Mouse (Mus musculus) MEL (cell line): ENCODE measurements at regions not wholly inside any gene's neighbourhood (a gene's known extent, or its start where the extent isn't known, plus 50 kb on each side); places are given as distances from the start of the nearest gene placed in this dataset.

ENCODE experiments used
- DNase-seq: peaks from one replicate; pipeline ENCODE4 v3.0.0; 2011; ENCODE audit warnings: low read depth, low spot score
- H3K27ac ChIP-seq: 2 replicates; pipeline ENCODE4 v1.5.1; 2012; ENCODE audit warnings: low read depth, mild to moderate bottlenecking, control low read depth, low read length, moderate library complexity; ENCODE audit not compliant: control insufficient read depth
- H3K27me3 ChIP-seq, 2 experiments: fragments of 150-350 bp in 1 of 2; sonication (generic) in 1 of 2; 2 replicates each; pipeline ENCODE4 v1.6.1; 2012; ENCODE audit warnings: low read length in 2 of 2, mild to moderate bottlenecking in 2 of 2, improper control_type of control experiment in 1 of 2, moderate library complexity in 1 of 2; ENCODE audit not compliant: insufficient read depth in 2 of 2, control insufficient read depth in 1 of 2
- H3K36me3 ChIP-seq, 2 experiments: 2 replicates each; pipeline ENCODE4 v1.6.1; 2012 to 2014; ENCODE audit warnings: low read length in 2 of 2, improper control_type of control experiment in 1 of 2, inconsistent platforms in 1 of 2, mild to moderate bottlenecking in 1 of 2; ENCODE audit not compliant: insufficient read depth in 2 of 2, control insufficient read depth in 1 of 2
- H3K4me1 ChIP-seq, 2 experiments: fragments of 150-350 bp in 1 of 2; sonication (generic) in 1 of 2; 2 replicates each; pipeline ENCODE4 v1.6.1; 2012; ENCODE audit warnings: low read length in 2 of 2, improper control_type of control experiment in 1 of 2, mild to moderate bottlenecking in 1 of 2; ENCODE audit not compliant: insufficient read depth in 2 of 2, control insufficient read depth in 1 of 2
- H3K4me3 ChIP-seq, 2 experiments: fragments of 150-350 bp in 1 of 2; sonication (generic) in 1 of 2; 2 replicates each; pipeline ENCODE4 v1.5.1; 2012; ENCODE audit warnings: low read depth in 2 of 2, low read length in 2 of 2, mild to moderate bottlenecking in 2 of 2, moderate library complexity in 2 of 2, control low read depth in 1 of 2, improper control_type of control experiment in 1 of 2; ENCODE audit not compliant: control insufficient read depth in 1 of 2, insufficient read depth in 1 of 2
- H3K79me2 ChIP-seq: 2 replicates; pipeline ENCODE4 v1.6.1; 2012; ENCODE audit warnings: mild to moderate bottlenecking, low read length, moderate library complexity; ENCODE audit not compliant: control insufficient read depth, poor library complexity, insufficient read depth
- H3K9ac ChIP-seq: 2 replicates; pipeline ENCODE4 v1.6.1; 2012; ENCODE audit warnings: low read depth, mild to moderate bottlenecking, control low read depth, low read length, moderate library complexity; ENCODE audit not compliant: control insufficient read depth, poor library complexity, severe bottlenecking
- H3K9me3 ChIP-seq: fragments of 150-350 bp; sonication (generic); replicated peaks from 2 replicates; pipeline ENCODE4 v1.6.1; 2012; ENCODE audit warnings: mild to moderate bottlenecking, low read length, improper control_type of control experiment, moderate library complexity; ENCODE audit not compliant: insufficient read depth
- BHLHE40 ChIP-seq: IDR thresholded peaks from 2 replicates; pipeline ENCODE4 v1.6.1; 2012; ENCODE audit warnings: low read depth, mild to moderate bottlenecking, inconsistent platforms, low read length, improper control_type of control experiment, borderline replicate concordance
- CHD2 ChIP-seq: IDR thresholded peaks from 2 replicates; pipeline ENCODE4 v1.6.1; 2011; ENCODE audit warnings: low read length, improper control_type of control experiment
- CTCF ChIP-seq, 3 experiments: IDR thresholded peaks in 2 of 3; conservative IDR thresholded peaks in 1 of 3; 2 replicates each; pipeline ENCODE4 v1.5.1; 2011 to 2012; ENCODE audit warnings: low read length in 3 of 3, low read depth in 2 of 3, mild to moderate bottlenecking in 2 of 3, improper control_type of control experiment in 1 of 3, inconsistent platforms in 1 of 3, mixed read lengths in 1 of 3, moderate library complexity in 1 of 3; ENCODE audit not compliant: control insufficient read depth in 1 of 3, insufficient read depth in 1 of 3, poor library complexity in 1 of 3, severe bottlenecking in 1 of 3
- E2F4 ChIP-seq: IDR thresholded peaks from 2 replicates; pipeline ENCODE4 v1.6.1; 2011; ENCODE audit warnings: low read depth, low read length, improper control_type of control experiment, borderline replicate concordance
- ELF1 ChIP-seq: IDR thresholded peaks from 2 replicates; pipeline ENCODE4 v1.6.1; 2014; ENCODE audit warnings: low read depth, mild to moderate bottlenecking, inconsistent platforms, low read length, improper control_type of control experiment, moderate library complexity
- GABPA ChIP-seq: IDR thresholded peaks from 2 replicates; pipeline ENCODE4 v1.6.1; 2012; ENCODE audit warnings: low read depth, mild to moderate bottlenecking, inconsistent platforms, low read length, improper control_type of control experiment, moderate library complexity
- GATA1 ChIP-seq: IDR thresholded peaks from 2 replicates; pipeline ENCODE4 v1.6.1; 2011; ENCODE audit warnings: low read depth, low read length, improper control_type of control experiment
- HCFC1 ChIP-seq: IDR thresholded peaks from 2 replicates; pipeline ENCODE4 v1.6.1; 2012; ENCODE audit warnings: low read depth, mild to moderate bottlenecking, inconsistent platforms, low read length, improper control_type of control experiment, moderate library complexity
- MAFK ChIP-seq: IDR thresholded peaks from 2 replicates; pipeline ENCODE4 v1.6.1; 2011; ENCODE audit warnings: low read depth, mild to moderate bottlenecking, low read length, improper control_type of control experiment, borderline replicate concordance
- MAZ ChIP-seq: IDR thresholded peaks from 2 replicates; pipeline ENCODE4 v1.6.1; 2012; ENCODE audit warnings: low read depth, mild to moderate bottlenecking, inconsistent platforms, low read length, improper control_type of control experiment
- MXI1 ChIP-seq: IDR thresholded peaks from 2 replicates; pipeline ENCODE4 v1.6.1; 2011; ENCODE audit warnings: mild to moderate bottlenecking, low read depth, low read length, improper control_type of control experiment
- MYC ChIP-seq: IDR thresholded peaks from 2 replicates; pipeline ENCODE4 v1.6.1; 2011; ENCODE audit warnings: low read depth, mild to moderate bottlenecking, low read length, improper control_type of control experiment, moderate library complexity
- NRF1 ChIP-seq: IDR thresholded peaks from 2 replicates; pipeline ENCODE4 v1.6.1; 2014; ENCODE audit warnings: low read depth, mild to moderate bottlenecking, inconsistent platforms, low read length, improper control_type of control experiment, moderate library complexity; ENCODE audit not compliant: poor library complexity, insufficient read depth, severe bottlenecking
- POLR2AphosphoS5 ChIP-seq: IDR thresholded peaks from 2 replicates; pipeline ENCODE4 v1.6.1; 2012; ENCODE audit warnings: low read depth, borderline replicate concordance, mild to moderate bottlenecking, inconsistent platforms, low read length, moderate library complexity, mixed read lengths
- RAD21 ChIP-seq: IDR thresholded peaks from 2 replicates; pipeline ENCODE4 v1.6.1; 2011; ENCODE audit warnings: mild to moderate bottlenecking, low read depth, low read length, improper control_type of control experiment
- RCOR1 ChIP-seq: IDR thresholded peaks from 2 replicates; pipeline ENCODE4 v1.6.1; 2012; ENCODE audit warnings: low read depth, mild to moderate bottlenecking, inconsistent platforms, low read length, improper control_type of control experiment
- SIN3A ChIP-seq: IDR thresholded peaks from 2 replicates; pipeline ENCODE4 v1.6.1; 2012; ENCODE audit warnings: low read length, improper control_type of control experiment, inconsistent platforms
- TBP ChIP-seq: IDR thresholded peaks from 2 replicates; pipeline ENCODE4 v1.8.0; 2011; ENCODE audit warnings: low read depth, low read length, improper control_type of control experiment
- TCF12 ChIP-seq: IDR thresholded peaks from 2 replicates; pipeline ENCODE4 v1.6.1; 2014; ENCODE audit warnings: low read depth, mild to moderate bottlenecking, inconsistent platforms, low read length, improper control_type of control experiment, moderate library complexity
- UBTF ChIP-seq: IDR thresholded peaks from 2 replicates; pipeline ENCODE4 v1.6.1; 2012; ENCODE audit warnings: low read depth, mild to moderate bottlenecking, inconsistent platforms, low read length, improper control_type of control experiment, moderate library complexity, borderline replicate concordance; ENCODE audit not compliant: insufficient read depth
- USF1 ChIP-seq: IDR thresholded peaks from 2 replicates; pipeline ENCODE4 v1.6.1; 2014; ENCODE audit warnings: low read depth, mild to moderate bottlenecking, inconsistent platforms, low read length, improper control_type of control experiment, moderate library complexity
- USF2 ChIP-seq, 2 experiments: IDR thresholded peaks; 2 replicates each; pipeline ENCODE4 v1.6.1; 2011 to 2012; ENCODE audit warnings: improper control_type of control experiment in 2 of 2, low read length in 2 of 2, borderline replicate concordance in 1 of 2, inconsistent platforms in 1 of 2, low read depth in 1 of 2, mild to moderate bottlenecking in 1 of 2; ENCODE audit not compliant: insufficient read depth in 1 of 2
- ZC3H11A ChIP-seq: IDR thresholded peaks from 2 replicates; pipeline ENCODE4 v1.6.1; 2012; ENCODE audit warnings: low read depth, mild to moderate bottlenecking, inconsistent platforms, low read length, improper control_type of control experiment
- ZKSCAN1 ChIP-seq: IDR thresholded peaks from 2 replicates; pipeline ENCODE4 v1.6.1; 2012; ENCODE audit warnings: low read depth, mild to moderate bottlenecking, inconsistent platforms, low read length, improper control_type of control experiment, moderate library complexity
- ZMIZ1 ChIP-seq: IDR thresholded peaks from 2 replicates; pipeline ENCODE4 v1.6.1; 2012; ENCODE audit warnings: low read depth, mild to moderate bottlenecking, inconsistent platforms, low read length, improper control_type of control experiment, moderate library complexity
- ZNF384 ChIP-seq: IDR thresholded peaks from 2 replicates; pipeline ENCODE4 v1.6.1; 2012; ENCODE audit warnings: low read depth, mild to moderate bottlenecking, inconsistent platforms, low read length, improper control_type of control experiment

DNA sequence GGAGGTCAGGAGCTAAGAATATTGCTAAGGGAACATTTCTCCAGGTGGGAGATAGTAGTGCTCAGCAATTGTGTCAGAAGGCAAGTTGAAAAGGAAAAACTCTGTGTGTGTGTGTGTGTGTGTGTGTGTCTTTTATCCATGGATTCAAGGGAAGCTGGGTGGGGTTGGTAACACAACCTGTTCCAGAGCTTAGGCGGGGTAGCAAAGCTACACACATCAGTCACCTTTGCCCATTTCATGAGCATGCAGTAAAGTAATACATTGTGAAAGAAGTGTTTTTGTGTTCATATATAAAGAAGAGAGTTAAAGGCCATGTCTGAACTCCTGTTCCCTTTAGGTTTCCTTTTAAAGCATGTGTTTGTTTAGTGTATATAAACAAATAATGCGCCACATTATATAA is 128.2 kb downstream of the Ddx11 start:
- Histone ChIP-seq H3K27ac (no peak overlapping the region), H3K4me1 (no peaks in the 10 kb centered on the region), H3K79me2 (no peaks in the 10 kb centered on the region), H3K36me3 (no peaks in the 10 kb centered on the region), H3K4me3 (no peak overlapping the region), H3K9me3 (no peaks in the 10 kb centered on the region), H3K9ac (no peak overlapping the region), H3K27me3 (no peaks in the 10 kb centered on the region)
- TF ChIP-seq NRF1 (no peak), MAFK (no peak), MAZ (no peak), ZC3H11A (no peak), RAD21 (no peak)
- no peak for DNase-seq

DNA sequence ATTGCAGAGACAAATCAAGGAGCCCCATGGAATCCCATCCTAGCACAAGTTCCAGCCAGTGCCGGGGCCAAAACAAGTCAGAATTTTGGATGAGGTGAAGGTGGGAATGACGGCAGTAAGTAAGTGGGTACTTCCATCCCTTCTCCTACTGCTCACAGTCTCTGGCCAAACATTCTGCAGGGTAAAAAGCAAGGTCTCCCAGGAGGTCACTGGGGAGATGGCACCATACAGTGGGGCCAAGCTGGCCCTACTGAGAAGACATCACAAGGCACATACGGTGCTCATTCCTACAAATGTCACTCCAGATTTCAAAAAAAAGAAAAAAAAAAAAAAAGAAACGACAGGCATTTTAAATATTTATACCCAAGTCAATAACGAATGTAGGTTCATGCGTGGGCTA is 129.6 kb downstream of the Ddx11 start:
- TF ChIP-seq TBP: no peak
- TF ChIP-seq USF1: no peak
- TF ChIP-seq HCFC1: no peak
- no peak for TF ChIP-seq NRF1
- no peak for TF ChIP-seq GABPA
- TF ChIP-seq MAZ: no peak
- no peak for DNase-seq
- Histone ChIP-seq H3K27me3 (no peaks in the 10 kb centered on the region), H3K36me3 (no peaks in the 10 kb centered on the region), H3K27ac (no peak overlapping the region), H3K9ac (no peak overlapping the region), H3K9me3 (no peaks in the 10 kb centered on the region), H3K79me2 (no peaks in the 10 kb centered on the region), H3K4me3 (no peak overlapping the region), H3K4me1 (no peaks in the 10 kb centered on the region)

DNA sequence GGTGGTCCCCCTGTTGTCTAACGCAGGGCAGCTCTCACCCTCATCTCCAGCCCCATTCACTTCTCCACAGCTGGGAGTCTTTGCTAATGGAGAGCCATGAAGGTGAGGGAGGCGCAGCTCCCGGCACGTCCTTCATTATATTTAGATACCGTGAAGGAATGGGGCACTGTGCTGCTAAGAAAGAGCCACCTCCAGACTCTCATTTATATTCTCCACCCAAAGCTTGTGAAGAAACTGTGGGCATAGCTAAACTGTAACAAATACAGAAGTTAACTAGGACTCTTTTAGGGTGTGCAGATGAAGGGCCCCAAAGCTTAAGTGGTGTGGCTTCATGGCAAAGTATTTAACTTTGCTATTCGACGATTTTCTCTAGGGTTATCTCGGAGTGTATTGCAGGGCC is 136.4 kb downstream of the Ddx11 start:
- Histone ChIP-seq H3K4me3 (no peak overlapping the region), H3K4me1 (no peaks in the 10 kb centered on the region), H3K36me3 (no peaks in the 10 kb centered on the region), H3K9me3 (no peaks in the 10 kb centered on the region), H3K27ac (no peak overlapping the region), H3K9ac (no peak overlapping the region), H3K27me3 (no peaks in the 10 kb centered on the region), H3K79me2 (no peaks in the 10 kb centered on the region)
- DNase-seq: no peak
- no peak for TF ChIP-seq RCOR1
- no peak for TF ChIP-seq E2F4
- TF ChIP-seq ZKSCAN1: no peak
- no peak for TF ChIP-seq POLR2AphosphoS5
- TF ChIP-seq MXI1: no peak
- TF ChIP-seq UBTF: no peak
- TF ChIP-seq GATA1: no peak
- TF ChIP-seq SIN3A: no peak
- TF ChIP-seq ZNF384: no peak
- no peak for TF ChIP-seq ELF1
- TF ChIP-seq CTCF (IDR thresholded peaks at IDR 0.05 in 2 of 3, conservative IDR thresholded peaks at IDR 0.05 in 1 of 3; ENCODE audit: control insufficient read depth in 1 of 3, insufficient read depth in 1 of 3, low read depth in 2 of 3, low read length in 3 of 3, poor library complexity in 1 of 3, severe bottlenecking in 1 of 3): no peak
- TF ChIP-seq NRF1: no peak
- no peak for TF ChIP-seq TCF12
- no peak for TF ChIP-seq MYC
- TF ChIP-seq ZMIZ1: no peak
- no peak for TF ChIP-seq ZC3H11A
- no peak for TF ChIP-seq BHLHE40
- TF ChIP-seq USF2 (IDR thresholded peaks at IDR 0.05; ENCODE audit: borderline replicate concordance in 1 of 2, insufficient read depth in 1 of 2, low read depth in 1 of 2, low read length in 2 of 2): no peak
- TF ChIP-seq CHD2: no peak
